Mouse (Mus musculus): ENCODE results near the gene Gja4. TPM values are rescaled to one million over a fixed set of nuclear protein-coding genes. Genes with fewer than 3 reads are reported as not detected.

Gja4 gene
- total RNA-seq, 2 experiments from 2014 or later: 2.7 to 3.1 TPM

Other genes starting within 250 kb of the Gja4 start
- 10 to 100 TPM; 13.4 to 17.3 TPM for gene Zmym6, start 236.7 kb downstream of the Gja4 start, total RNA-seq (2021)
- gene Tmem35b, start 190.3 kb downstream of the Gja4 start, total RNA-seq (2021): 10 to 100 TPM; 15.0 to 19.6 TPM
- 1 to 10 TPM; 4.9 to 6.1 TPM for gene Dlgap3, start 144.8 kb downstream of the Gja4 start, total RNA-seq (2021)
- gene Smim12, start 70.3 kb downstream of the Gja4 start, total RNA-seq (2021): 10 to 100 TPM; 50.9 to 54.2 TPM
- gene Gjb3, start 16.8 kb upstream of the Gja4 start, total RNA-seq (2021): not detected
- not detected for gene Gjb4, start 40.0 kb upstream of the Gja4 start, total RNA-seq (2021)
- gene Gjb5, start 44.1 kb upstream of the Gja4 start, total RNA-seq (2021): under 1 TPM in 1 of 2 experiments, not detected in 1; 0.17 TPM

Measured in adrenal gland, adult 18-20 months (tissue).